Mouse (Mus musculus) left cerebral cortex, postnatal 4 days (tissue): Measurements from ENCODE around the gene Tceal5. TPM values are rescaled to one million over a fixed set of nuclear protein-coding genes. Genes with fewer than 3 reads are reported as not detected.
A peak's percentile ranks its signal among the peaks of the same experiment; 100 is the strongest.
"Not testable (repeated sequence)": the region's sequence is repeated elsewhere in the genome, so short reads cannot be mapped to it uniquely, and the experiment has no call there.

Source experiments
- DNase-seq: peaks from one replicate; pipeline ENCODE4 v3.0.0-alpha.2; 2022
- intact Hi-C: fragments of 180-260 bp; cut with DNase I; formaldehyde crosslinking; loops from one replicate; pipeline ENCODE4 v1.15.1; 2025
- total RNA-seq, 2 experiments: library from RNA; stranded (reverse); gene quantifications; 2 replicates each; pipeline ENCODE4 v1.2.3; 2021

Tceal5 gene
- 10 to 100 TPM; 59.5 to 65.6 TPM for total RNA-seq

DNA sequence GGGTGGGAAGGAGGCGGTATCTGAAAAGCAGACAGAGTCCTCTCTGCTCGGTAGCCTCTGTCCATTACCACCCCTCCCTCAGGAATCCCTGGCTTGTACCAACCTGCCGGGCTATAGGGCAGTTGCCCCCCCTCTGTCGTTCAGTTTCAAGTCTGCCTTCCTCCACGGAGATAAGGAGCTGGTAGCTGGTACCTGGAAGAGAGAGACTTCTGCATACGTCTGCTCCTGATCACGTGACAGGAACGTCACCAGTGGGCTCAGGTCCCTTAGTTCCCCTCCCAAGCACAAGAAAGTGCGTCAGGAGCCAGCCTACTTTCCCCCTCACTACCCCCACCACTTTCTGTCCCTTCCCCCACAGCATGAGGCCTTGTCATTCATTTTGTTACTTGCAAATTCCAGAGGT is at the start of gene Tceal5:
Tceal5 (minus strand) TSS at position 213 of the 403 bp plus-strand sequence.
- intact Hi-C loops, result no loop called here
- peak; percentile 38 for DNase-seq

DNA sequence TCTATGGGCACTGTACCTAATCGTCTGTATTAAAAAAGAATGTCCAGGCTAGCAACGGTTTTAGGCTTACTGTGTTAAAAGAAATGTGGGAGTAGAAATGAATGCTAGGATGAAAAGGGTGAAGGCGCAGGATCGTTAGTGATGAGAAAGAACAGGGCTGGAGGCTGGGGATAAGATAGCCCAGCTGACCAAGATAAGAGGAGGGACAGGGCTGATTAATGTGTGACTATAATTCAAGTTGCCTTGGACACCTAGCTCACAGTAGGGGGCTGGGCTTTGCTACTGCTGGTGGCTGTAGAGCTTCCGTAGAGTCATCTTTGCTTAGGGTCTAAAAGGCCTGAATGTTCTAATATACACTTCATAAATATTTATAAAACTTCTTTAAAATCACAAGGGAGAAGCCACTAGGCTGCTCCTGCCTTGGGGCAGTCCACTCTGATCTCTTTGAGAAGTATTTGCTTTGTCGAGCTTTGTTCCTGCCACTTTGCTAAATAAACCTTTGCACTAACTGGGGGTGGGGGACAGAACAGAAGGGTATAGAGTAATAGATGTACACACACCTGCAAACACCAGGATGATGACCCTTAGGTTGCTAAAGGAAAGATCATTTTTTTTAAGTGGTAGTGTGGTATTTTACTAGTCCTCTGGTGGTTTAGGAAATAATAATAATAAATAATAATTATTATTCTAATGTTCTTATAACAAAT is 48.5 kb upstream of the Tceal5 start:
- no peak for DNase-seq
- intact Hi-C loops, result no loop called here

DNA sequence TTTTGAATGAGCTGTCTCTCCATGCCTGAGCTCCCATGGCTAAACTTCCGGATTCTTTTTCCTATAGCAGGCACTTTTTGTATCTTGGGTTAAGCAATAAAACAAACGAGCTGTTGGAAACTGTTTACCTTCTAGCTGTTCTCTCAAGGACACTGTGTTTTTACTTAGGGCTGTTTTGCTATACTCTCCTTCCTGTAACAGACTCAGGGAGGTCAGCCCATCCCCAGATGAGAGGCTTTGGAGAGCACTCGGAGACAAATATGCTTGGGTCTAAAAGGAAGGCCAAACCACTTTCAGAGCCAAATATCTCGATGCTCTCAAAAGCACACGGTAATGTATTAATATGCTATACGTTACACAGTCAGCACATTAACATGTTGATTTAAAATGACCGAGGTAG is 46.0 kb upstream of the Tceal5 start:
- intact Hi-C loops, result no loop called here
- no peak for DNase-seq

DNA sequence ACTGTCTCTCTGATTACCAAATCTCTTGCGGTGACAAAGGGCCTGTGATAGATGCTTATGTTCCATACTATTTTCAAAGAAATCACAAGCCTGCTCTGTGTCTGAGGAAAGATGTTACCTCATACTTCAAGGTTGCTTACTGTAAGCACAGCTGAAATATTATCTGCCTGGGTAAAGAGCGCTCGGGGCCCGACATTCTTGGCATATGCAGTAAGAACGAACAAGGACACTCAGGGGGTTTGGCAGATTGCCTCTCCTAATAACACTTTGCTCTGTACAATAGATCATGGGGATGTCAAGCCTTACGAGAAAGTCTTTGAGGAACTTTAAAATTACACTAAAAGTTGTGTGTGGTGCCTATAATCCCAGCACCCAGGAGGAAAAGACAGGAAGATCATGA is 45.1 kb upstream of the Tceal5 start:
- DNase-seq, result no peak
- intact Hi-C loops, result no loop called here

DNA sequence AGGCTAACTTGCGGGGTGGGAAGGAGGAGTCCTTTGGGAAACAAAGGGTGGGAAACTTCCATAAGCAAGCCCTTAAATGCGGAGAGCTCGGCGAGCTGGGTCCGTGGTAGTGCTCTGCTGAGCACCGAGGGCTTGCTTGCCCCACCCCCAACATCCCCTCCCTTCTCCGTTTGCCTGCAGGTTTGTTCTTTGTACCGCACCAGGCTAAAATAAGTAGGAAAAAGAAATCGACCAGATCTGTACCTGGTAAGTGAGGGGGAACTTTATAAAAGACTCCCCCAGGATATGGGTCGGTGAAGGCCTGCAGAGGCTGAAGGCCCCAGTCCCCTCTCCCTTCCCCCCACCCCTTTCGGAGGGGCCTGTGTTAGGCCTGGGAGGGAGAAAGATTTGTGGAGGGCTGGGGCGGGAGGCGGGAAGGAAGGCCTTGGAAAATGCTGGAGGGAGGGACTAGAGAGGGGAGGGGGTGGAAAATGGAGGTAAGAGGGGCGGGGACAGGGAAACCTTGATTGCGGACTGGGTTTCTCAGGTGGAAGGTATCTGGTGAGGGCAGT is 41.9 kb upstream of the Tceal5 start:
- intact Hi-C loops, result no loop called here
- peak; percentile 37 for DNase-seq

DNA sequence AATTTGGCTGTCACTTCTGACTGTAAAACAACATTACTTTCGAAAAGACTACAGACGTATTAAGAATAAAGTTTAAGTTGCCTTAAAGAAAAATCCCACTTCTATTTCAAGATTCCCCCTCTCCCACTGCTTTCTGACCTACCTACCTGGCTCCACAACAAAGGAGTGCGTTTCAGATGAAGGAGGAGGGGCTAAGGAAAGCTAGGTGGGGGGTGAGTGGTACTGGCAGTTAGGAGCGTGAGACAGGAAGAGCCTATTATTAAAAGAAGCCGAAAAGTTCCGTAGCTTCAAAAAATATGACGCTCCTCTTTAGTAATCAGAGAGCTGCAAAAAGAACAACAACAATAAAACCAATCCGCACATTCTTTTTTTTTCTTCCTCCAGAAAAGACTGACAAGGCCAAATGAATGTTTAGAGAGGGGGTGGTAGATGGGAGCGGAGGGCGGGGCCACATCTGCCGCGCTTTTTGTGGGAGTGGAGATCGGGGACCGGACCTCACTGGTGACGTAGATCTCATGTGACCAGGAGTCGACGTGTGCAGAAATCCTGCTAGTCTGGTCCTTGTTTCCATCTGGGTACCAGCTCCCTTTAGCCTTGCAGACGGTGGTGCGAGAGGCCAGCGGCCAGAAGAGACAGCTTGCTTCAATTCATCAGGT is 41.0 kb upstream of the Tceal5 start, which contains the start of gene Tceal9:
Tceal9 (plus strand) TSS at position 506 of the 656 bp plus-strand sequence.
- peak; percentile 74 for DNase-seq
- intact Hi-C loops, result no loop called here

DNA sequence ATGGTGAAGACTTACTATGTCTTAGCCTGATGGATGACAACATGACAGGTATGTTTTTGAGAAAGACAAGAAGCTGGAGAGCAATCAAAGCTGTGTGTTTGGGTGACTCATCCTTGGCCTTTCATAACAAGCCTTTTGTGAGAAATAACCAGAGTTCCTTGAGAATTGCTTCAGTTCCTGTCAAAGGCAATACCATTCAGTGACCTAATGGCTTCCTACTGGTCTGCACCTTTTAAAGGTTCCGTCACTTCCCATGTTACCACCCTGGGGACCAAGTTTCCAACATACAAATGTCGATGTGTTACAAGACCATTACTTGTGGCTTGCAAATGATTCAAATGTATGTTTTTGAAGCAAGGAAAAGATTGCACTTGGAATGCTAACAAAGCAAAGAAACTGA is 39.5 kb upstream of the Tceal5 start:
- intact Hi-C loops, result no loop called here
- DNase-seq, result no peak

DNA sequence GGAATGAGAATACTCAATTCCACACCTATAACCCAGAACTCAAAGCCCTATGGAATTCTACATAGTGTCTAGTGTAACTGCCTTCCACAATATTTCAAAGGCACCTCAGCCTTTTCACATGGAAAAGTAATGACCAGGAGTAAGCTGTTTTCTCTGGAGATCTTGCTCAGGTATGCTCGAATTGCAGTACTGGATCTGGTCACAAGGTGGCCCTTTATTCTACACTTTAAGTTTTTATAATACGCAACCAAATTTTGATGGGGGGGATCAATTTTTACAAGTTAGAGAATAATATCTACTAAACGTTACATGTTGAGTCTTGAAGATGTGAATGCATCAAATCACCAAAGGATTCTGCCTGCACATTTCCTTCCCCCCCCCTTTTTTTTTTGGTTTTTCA is 34.4 kb upstream of the Tceal5 start:
- peak; percentile 24 for DNase-seq
- intact Hi-C loops, result loop anchor here (5.0 kb wide), 1 partner anchor 64 kb away; no protein-coding TSS in a partner anchor

DNA sequence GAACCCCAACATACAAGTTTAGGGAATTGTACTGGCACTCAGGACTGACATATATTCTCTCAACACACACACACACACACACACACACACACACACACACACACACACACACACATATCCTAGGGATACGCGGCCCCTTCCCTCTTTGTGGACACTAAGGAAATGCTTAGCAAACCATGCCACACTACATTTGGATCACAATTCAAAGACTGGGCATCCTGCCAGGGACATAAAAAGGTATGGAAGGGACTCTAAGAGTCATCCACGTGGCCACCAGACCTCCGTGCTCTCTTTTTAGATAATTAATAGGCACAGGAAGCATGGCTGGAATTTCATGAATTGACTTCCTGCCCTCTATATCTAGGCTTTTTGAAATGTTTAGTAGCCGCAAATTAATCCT is 24.1 kb upstream of the Tceal5 start:
- intact Hi-C loops, result no loop called here
- no peak for DNase-seq

DNA sequence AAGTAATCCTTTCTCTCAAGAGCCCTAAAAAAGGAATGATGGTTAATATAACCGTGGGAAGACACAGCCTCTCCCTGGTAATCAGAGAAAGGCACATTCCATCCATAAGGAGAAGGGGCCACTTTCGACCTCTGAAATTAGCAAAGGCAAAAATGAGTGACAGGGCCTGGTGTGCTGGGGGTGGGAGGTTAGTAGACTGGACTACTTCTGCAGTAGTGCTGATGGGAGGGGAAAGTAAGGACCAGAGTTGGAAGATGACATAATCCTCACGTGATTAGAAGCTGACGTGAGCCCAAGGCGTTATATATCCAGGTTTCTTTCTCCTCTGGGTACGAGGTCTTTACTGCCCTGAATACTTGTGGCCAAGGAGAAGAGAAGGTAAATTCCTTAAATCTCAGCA is 20.0 kb upstream of the Tceal5 start:
- no peak for DNase-seq
- intact Hi-C loops, result no loop called here

DNA sequence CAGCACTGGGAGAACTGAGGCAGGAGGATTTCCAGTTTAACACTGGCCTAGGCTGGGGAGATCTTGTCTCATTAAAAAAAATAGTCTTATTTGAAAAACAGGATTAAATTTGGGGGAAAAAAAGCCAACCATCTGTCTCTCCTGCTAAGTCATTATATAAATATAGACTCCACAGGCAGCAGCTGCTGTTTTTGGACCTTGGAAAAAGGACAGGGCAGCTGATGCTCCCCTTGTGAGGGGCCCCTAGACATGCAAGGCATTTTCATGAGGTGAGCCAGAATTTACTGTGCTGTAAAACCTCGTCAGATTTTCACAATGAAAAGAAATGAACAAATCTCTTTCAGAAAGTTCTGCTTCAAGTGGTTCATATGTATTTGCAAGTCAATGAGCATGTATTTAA is 12.6 kb upstream of the Tceal5 start:
- DNase-seq, result no peak
- intact Hi-C loops, result no loop called here

DNA sequence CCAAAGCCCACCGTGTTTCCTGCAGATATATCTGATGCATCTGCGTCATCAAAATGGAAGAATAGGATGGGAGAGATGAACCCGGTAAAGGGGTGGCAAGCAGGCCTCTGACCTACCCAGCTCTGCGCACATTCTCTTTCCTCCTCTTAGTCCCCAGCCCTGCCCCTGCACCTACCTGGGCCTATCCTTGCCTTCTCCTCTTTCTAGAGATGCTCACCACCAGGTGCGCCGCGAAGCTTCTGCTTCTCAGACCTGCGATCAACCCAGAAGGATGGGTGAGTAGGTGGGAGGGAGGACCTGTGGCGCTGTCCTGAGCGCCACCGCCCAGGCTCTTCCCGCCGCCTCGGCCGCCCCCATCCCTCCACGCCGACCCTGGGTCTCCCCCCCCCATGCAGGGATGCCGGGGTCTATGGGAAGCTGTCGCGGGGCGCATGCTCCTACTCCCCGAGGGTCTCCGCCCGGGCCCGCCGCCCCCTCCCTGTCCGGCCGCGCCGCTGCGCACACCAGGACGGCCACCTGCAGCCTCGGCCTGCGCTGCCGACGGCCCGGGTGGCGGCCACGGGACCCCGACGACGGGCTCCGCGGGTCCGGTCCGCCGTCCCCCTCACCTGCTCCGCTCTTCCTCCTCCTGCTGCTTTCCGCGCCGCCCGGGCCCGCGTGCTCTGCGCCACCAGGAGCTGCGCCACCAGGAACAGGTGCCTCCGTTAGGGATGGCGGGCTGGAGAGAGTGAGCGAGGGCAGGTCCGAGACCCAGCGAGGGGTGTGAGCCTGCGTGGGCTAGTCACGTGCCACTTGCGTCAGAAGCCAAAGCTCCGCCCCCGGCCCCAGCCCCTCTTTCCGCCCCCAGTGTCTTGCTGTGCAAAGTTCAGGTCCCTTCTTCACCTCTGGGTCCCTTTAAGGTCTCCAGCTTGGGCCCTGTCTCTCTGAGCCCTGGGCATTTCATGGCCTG is 11.3 kb upstream of the Tceal5 start, which contains the start of the genes Tceal7 and Bex1:
Tceal7 (plus strand) TSS at position 51 of the 949 bp plus-strand sequence.
Bex1 (minus strand) TSS at position 785 of the 949 bp plus-strand sequence.
- intact Hi-C loops, DNase-seq: not testable (repeated sequence)

DNA sequence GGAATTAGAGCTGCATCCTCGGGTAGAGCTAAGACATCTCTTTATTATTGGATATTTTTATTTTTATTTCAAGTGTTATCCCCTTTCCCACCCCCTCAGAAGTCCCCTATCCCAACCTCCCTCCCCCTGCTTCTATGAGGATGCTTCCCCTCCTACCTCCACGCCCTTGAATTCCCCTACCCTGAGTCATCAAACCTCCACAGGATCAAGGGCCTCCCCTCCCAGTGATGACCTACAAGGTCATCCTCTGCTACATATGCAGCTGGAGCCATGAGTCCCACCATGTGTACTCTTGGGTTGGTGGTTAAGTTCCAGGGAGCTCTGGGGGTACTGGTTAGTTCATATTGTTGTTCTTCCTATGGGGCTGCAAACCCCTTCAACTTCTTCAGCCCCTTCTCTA is 9.7 kb upstream of the Tceal5 start:
- intact Hi-C loops, result no loop called here
- DNase-seq, result no peak

DNA sequence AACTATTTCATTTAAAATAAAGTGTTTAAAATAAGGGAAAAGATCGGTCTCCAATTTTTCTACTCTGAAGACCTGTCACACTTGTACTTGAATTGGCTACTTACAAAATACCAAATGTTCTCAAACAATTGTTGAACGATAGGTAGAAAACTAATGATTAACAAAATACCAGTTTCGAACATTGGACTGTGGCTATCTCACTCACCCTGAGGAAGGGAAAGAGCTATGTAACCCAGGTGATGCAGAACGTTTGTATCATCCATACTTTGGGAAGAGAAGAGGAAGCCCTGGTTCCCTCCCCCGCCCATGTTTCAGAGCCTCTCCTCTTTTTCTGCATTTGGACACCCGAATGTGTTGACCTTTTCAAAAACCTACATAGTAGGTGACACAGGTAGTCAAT is 730 bp upstream of the Tceal5 start:
- intact Hi-C loops, result no loop called here
- no peak for DNase-seq

DNA sequence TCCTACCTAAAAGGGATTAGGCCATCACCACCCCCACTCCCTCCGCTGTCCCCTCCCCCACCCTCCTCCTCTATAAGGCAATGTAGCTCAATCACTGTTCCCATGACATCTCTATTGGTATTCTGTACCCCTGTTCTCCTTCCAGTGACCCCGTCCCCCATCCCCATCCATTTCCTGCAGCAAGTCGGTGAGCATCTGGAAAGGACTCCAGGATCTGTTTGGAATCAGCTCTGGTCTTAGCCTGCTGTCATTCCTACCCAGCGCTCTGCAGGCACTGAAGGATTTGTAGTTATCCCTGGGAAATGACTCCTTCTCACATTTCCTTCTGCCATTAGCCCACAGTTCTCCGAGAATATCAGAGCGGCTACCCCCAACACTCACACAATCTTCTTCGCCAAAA is 419 bp downstream of the Tceal5 start:
- no peak for DNase-seq
- intact Hi-C loops, result no loop called here

DNA sequence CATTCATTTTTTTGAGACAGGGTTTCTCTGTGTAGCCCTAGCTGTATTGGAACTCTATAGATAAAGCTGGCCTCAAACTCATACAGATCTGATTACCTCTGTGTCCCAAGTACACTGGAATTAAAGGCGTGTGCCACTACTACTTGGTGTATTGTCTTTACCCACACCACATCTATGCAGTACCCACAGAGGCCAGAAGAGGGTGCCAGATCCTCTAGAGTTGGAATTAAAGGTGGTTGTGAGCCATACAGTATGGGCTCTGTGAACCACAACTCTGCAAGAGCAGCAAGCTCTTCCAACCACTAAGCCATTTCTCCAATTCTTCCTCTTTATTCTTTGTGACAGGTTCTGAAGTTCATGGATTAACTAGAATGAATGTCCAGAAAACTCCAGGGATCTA is 6.8 kb downstream of the Tceal5 start:
- DNase-seq, result peak; percentile 14
- intact Hi-C loops, result no loop called here

DNA sequence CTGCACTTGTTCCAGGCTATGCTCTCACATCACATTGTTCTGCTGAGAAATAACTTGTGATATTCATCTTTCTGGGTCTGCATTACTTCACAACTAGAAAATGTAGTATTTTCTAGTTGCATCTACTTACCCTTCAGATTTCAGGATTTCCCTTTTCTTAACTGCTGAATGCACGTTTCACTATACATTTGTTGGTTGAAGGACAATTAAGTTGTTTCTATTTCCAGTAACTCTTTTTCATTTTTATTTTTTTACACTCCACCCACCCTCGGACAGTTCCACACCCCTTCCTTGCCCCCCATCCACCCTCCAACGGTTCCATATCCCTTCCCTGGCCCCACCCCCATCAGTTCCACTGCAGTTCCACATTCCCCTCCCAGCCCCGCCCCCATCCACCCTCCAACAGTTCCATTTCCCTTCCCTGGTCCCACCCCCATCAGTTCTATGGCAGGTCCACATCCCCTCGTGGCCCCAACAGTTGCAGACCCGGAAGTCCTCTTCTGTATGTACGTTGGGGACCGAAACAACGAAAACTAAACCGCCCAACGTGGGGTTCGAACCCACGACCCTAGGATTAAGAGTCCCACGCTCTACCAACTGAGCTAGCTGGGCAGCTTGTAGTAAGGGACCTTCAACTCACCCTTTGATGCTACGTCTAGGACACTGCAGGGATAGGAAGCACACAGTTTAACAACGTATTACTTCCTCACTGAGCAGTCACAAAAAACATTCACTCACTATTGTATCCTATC is 8.3 kb downstream of the Tceal5 start:
- DNase-seq, result no peak
- intact Hi-C loops, result no loop called here

DNA sequence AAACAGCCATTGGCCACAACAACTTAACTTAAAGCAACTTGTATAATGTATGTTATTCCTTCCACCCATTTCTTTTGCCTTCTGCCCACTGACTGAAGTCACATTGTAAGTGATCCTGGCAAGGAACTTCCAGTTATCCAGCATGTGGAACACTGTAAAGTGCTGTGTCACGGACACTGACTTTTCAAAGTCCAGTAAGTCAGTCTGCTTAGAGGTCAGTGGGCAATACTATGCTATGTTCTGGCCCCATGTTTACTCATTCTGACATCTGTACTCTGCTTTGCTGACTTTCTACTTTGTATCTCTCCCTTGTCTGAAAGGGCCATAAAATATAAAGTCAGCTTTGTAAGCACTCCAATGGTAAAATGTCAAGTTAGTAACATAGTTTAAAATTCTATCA is 20.6 kb downstream of the Tceal5 start:
- intact Hi-C loops, result no loop called here
- no peak for DNase-seq

DNA sequence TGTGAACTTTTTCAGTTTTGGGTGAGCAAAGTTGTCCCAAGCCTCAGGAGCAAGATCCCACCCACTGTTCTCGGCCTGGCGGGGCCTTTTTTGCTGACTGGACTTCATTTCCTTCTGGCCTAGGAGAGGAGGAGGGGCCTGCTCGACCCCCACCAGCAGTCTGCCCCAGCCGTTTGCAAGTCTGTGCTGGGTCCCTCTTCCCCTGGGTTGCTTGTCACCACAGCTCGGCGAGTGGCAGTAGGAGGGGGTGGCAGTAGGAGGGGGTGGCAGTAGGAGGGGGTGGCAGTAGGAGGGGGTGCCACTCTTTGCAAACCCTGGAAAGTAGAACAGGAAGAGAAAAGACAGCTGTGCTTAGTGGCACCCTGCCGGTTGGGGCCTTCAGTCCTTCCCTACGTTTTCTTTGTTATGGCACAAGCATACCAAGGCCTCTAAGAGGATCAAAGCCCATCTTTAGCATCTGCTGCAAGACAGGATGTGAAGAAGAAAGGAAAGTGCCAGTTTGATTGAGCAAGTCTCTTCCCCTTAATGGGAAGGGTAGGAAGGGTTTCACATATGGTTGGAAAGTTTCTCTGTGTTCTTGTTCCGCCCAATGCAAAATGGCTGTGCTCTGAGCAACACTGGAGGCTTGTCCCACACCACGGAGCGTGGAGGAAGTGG is 22.7 kb downstream of the Tceal5 start:
- no peak for DNase-seq
- intact Hi-C loops, result no loop called here

DNA sequence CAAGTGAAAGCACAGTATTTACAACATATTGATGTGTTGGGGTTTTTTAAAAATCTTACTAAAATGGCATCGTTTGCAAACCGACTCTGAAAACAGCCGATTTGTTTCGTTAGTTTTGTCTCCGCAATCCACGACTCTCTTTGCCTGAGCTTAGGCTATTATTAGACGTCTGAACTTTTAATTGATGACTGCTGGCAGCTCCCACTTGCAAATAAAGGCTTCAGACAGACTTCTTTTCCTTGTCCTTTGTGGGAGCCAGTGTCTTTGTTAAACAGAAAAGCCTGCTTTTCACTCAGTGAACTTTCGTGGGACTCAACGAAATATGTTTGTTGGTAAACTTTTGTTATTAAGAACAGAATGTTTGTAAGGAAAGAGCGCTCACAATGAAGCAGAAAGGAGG is 30.9 kb downstream of the Tceal5 start:
- no peak for DNase-seq
- intact Hi-C loops, result no loop called here
